Mouse (Mus musculus) olfactory bulb, adult 2 months (tissue): Measurements from ENCODE around the gene Tsc22d3. TPM values are rescaled to one million over a fixed set of nuclear protein-coding genes. Genes with fewer than 3 reads are reported as not detected.
"Not testable (repeated sequence)": the region's sequence is repeated elsewhere in the genome, so short reads cannot be mapped to it uniquely, and the experiment has no call there.

Experiments used
- H3K27ac ChIP-seq: fragments of 200-500 bp; 2 replicates; pipeline ENCODE4 v1.5.1; 2012; ENCODE audit warnings: low read depth, low read length; ENCODE audit not compliant: insufficient read depth
- H3K4me1 ChIP-seq: fragments of 200-500 bp; 2 replicates; pipeline ENCODE4 v1.6.1; 2012; ENCODE audit warnings: low read length; ENCODE audit not compliant: control insufficient read depth, insufficient read depth
- H3K4me3 ChIP-seq: fragments of 200-500 bp; 2 replicates; pipeline ENCODE4 v1.5.1; 2012; ENCODE audit warnings: mild to moderate bottlenecking, low read depth, low read length, moderate library complexity; ENCODE audit not compliant: insufficient read depth
- CTCF ChIP-seq: fragments of 200-500 bp; IDR thresholded peaks from 2 replicates; pipeline ENCODE4 v1.5.1; 2012; ENCODE audit warnings: low read depth, mild to moderate bottlenecking, low read length, moderate library complexity; ENCODE audit not compliant: insufficient read depth
- POLR2A ChIP-seq: fragments of 200-500 bp; IDR thresholded peaks from 2 replicates; pipeline ENCODE4 v1.6.1; 2012; ENCODE audit warnings: mild to moderate bottlenecking, low read depth, low read length, moderate library complexity; ENCODE audit not compliant: insufficient read depth
- WGBS: fragments of 180-500 bp; shearing (Covaris S2); methylation state at CpG from one replicate; pipeline ENCODE4 v1.1.7; 2018; 5-methylcytosine and 5-hydroxymethylcytosine counted together
- polyA plus RNA-seq: library from polyadenylated mRNA; stranded (reverse); fragments of >200 nt; gene quantifications from 2 replicates; pipeline ENCODE4 v1.2.4, GENCODE M21; 2012; ENCODE audit warnings: low replicate concordance; ENCODE audit not compliant: missing spikeins, insufficient read depth, insufficient read length

Gene Tsc22d3
- polyA plus RNA-seq, 1 experiment: not detected

- TF ChIP-seq POLR2A (no peak), CTCF (no peak)
- H3K4me3 ChIP-seq: peak overlapping the region; percentile 22; the same call in 1 of the 2 replicates
- H3K27ac ChIP-seq: no peak overlapping the region
- 46% methylated on average over 24 of the region's 24 CpGs for WGBS
- H3K4me1 ChIP-seq: peaks cover 6% of the 10 kb centered on the region; the same call in 1 of the 2 replicates
Measured at GRCm38 (mm10) chrX:140510696-140511429, 89.6 kb downstream of the Tsc22d3 start.

- H3K27ac ChIP-seq: no peak overlapping the region
- 68% methylated on average over 6 of the region's 6 CpGs for WGBS
- peaks cover 6% of the 10 kb centered on the region; the same call in 1 of the 2 replicates for H3K4me1 ChIP-seq
- TF ChIP-seq POLR2A: no peak
- no peak for TF ChIP-seq CTCF
- H3K4me3 ChIP-seq: no peak overlapping the region
Measured at GRCm38 (mm10) chrX:140509817-140510216, 90.6 kb downstream of the Tsc22d3 start.

GRCm38 (mm10) chrX:140508791-140509190, 91.7 kb downstream of the Tsc22d3 start:
- H3K27ac ChIP-seq, H3K4me3 ChIP-seq, H3K4me1 ChIP-seq: not testable (repeated sequence)
- WGBS: 83% methylated on average over 4 of the region's 4 CpGs

- H3K4me1 ChIP-seq: peaks cover 6% of the 10 kb centered on the region; the same call in 1 of the 2 replicates
- no peak for TF ChIP-seq POLR2A
- TF ChIP-seq CTCF: no peak
- no peak overlapping the region for H3K4me3 ChIP-seq
- WGBS: 60% methylated on average over 1 of the region's 1 CpGs
- no peak overlapping the region for H3K27ac ChIP-seq
Measured at GRCm38 (mm10) chrX:140507377-140507776, 93.1 kb downstream of the Tsc22d3 start.

- WGBS: 55% methylated on average over 6 of the region's 6 CpGs
- no peak overlapping the region for H3K4me3 ChIP-seq
- H3K27ac ChIP-seq: no peak overlapping the region
- H3K4me1 ChIP-seq: peaks cover 6% of the 10 kb centered on the region; the same call in 1 of the 2 replicates
- no peak for TF ChIP-seq CTCF
- no peak for TF ChIP-seq POLR2A
Measured at GRCm38 (mm10) chrX:140506436-140507180, 93.9 kb downstream of the Tsc22d3 start.

GRCm38 (mm10) chrX:140505497-140506238, 94.8 kb downstream of the Tsc22d3 start:
- WGBS: 62% methylated on average over 15 of the region's 15 CpGs
- Histone ChIP-seq H3K4me3 (no peak overlapping the region), H3K27ac (no peak overlapping the region), H3K4me1 (peaks cover 1% of the 10 kb centered on the region; the same call in 1 of the 2 replicates)
- TF ChIP-seq POLR2A (no peak), CTCF (no peak)

GRCm38 (mm10) chrX:140503905-140504304, 96.6 kb downstream of the Tsc22d3 start:
- 11% methylated on average over 7 of the region's 7 CpGs for WGBS
- Histone ChIP-seq H3K4me3 (no peak overlapping the region), H3K4me1 (no peaks in the 10 kb centered on the region), H3K27ac (no peak overlapping the region)
- TF ChIP-seq POLR2A: no peak
- TF ChIP-seq CTCF: no peak

- 71% methylated on average over 9 of the region's 9 CpGs for WGBS
- H3K4me3 ChIP-seq: no peak overlapping the region
- no peak overlapping the region for H3K27ac ChIP-seq
- TF ChIP-seq CTCF (no peak), POLR2A (no peak)
- H3K4me1 ChIP-seq: no peaks in the 10 kb centered on the region
Measured at GRCm38 (mm10) chrX:140501401-140502301, 98.8 kb downstream of the Tsc22d3 start.
